Mouse (Mus musculus) hindbrain, postnatal 0 days (tissue): ENCODE measurements around the gene Cln3. TPM values are rescaled to one million over a fixed set of nuclear protein-coding genes. Genes with fewer than 3 reads are reported as not detected.

Source experiments
- ATAC-seq: fragments of 200-750 bp; cut with Nextera tagmentation; 2 replicates; pipeline ENCODE4 v1.8.0; 2017; ENCODE audit warnings: mild to moderate bottlenecking, moderate TSS enrichment, moderate library complexity
- DNase-seq: peaks from one replicate; pipeline ENCODE4 v3.0.0-alpha.2; 2015; ENCODE audit warnings: low spot score
- H3K27ac ChIP-seq: fragments of 300-500 bp; sonication (generic); 2 replicates; pipeline ENCODE4 v1.5.1; 2014; ENCODE audit warnings: mild to moderate bottlenecking
- H3K27me3 ChIP-seq: fragments of 300-500 bp; sonication (generic); 2 replicates; pipeline ENCODE4 v1.6.1; 2014; ENCODE audit warnings: low read length, mixed read lengths; ENCODE audit not compliant: insufficient read depth
- H3K36me3 ChIP-seq: fragments of 300-500 bp; sonication (generic); 2 replicates; pipeline ENCODE4 v1.6.1; 2014; ENCODE audit warnings: low read length, mixed read lengths; ENCODE audit not compliant: insufficient read depth
- H3K4me1 ChIP-seq: fragments of 300-500 bp; sonication (generic); 2 replicates; pipeline ENCODE4 v1.6.1; 2014; ENCODE audit warnings: antibody characterized with exemption, low read length, mixed read lengths; ENCODE audit not compliant: insufficient read depth
- H3K4me2 ChIP-seq: fragments of 300-500 bp; sonication (generic); 2 replicates; pipeline ENCODE4 v1.6.1; 2014; ENCODE audit warnings: low read depth, mild to moderate bottlenecking, low read length, moderate library complexity, mixed read lengths
- H3K4me3 ChIP-seq: fragments of 300-500 bp; sonication (generic); 2 replicates; pipeline ENCODE4 v1.5.1; 2014; ENCODE audit warnings: low read length
- H3K9ac ChIP-seq: fragments of 300-500 bp; sonication (generic); replicated peaks from 2 replicates; pipeline ENCODE4 v1.6.1; 2014; ENCODE audit warnings: mild to moderate bottlenecking, low read length, moderate library complexity, mixed read lengths
- H3K9me3 ChIP-seq: fragments of 300-500 bp; sonication (generic); 2 replicates; pipeline ENCODE4 v1.6.1; 2016; ENCODE audit warnings: low read length, mixed read lengths
- CTCF ChIP-seq: IDR thresholded peaks from 2 replicates; pipeline ENCODE4 v1.5.1; 2016; ENCODE audit warnings: antibody characterized with exemption, control low read depth, low read depth
- WGBS: fragments of 180-500 bp; shearing (Covaris S2); extraction: QIAGEN DNeasy Blood & Tissue Kit; methylation state at CpG from one replicate; pipeline ENCODE4 v1.1.7; 2014; 5-methylcytosine and 5-hydroxymethylcytosine counted together
- microRNA-seq, 2 experiments: library from miRNA; unstranded; fragments of <30 nt; microRNA quantifications; one replicate each; pipeline ENCODE4; 2016
- polyA plus RNA-seq: library from polyadenylated mRNA; unstranded; fragments of >200 nt; fragmentation: Nextera tagmentation; extraction: Ambion mirVana; gene quantifications from 2 replicates; pipeline ENCODE4 v1.2.1, GENCODE M21; 2015
- total RNA-seq: library from RNA; depleted of rRNA; stranded (reverse); fragments of >200 nt; gene quantifications from 2 replicates; pipeline ENCODE4 v1.2.3, GENCODE M21; 2014; rRNA removed

The Cln3 gene
- total and polyA plus RNA-seq, 2 experiments from 2014 or later: 22.3 to 27.7 TPM

DNA sequence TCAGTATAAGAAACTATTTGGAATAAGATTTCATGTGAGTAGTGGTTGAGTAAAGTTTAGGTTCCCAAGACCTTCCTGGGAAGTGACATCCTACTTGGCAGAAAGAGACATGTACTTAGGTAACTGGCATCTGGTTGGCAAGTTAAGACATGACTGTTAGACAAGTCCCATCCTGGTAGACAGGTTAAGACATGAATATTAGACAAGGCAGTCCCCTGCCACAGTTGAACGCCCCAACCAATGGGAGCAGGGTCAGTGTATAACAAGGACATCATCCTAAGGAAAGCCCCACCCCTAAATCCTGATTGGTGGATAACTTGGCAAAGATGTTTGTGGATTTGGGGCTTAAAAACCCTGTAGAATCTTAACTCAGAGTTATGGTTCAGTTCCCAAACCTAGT is 52.2 kb downstream of the Cln3 start:
- DNase-seq (no peak), ATAC-seq (no peak)
- no peak for TF ChIP-seq CTCF
- Histone ChIP-seq H3K36me3 (no peaks in the 10 kb centered on the region), H3K4me3 (no peak overlapping the region), H3K9ac (no peak overlapping the region), H3K4me1 (no peaks in the 10 kb centered on the region), H3K4me2 (no peak overlapping the region), H3K27me3 (no peaks in the 10 kb centered on the region), H3K27ac (no peak overlapping the region), H3K9me3 (no peaks in the 10 kb centered on the region)
- WGBS: 88% methylated on average over 1 of the region's 1 CpGs

DNA sequence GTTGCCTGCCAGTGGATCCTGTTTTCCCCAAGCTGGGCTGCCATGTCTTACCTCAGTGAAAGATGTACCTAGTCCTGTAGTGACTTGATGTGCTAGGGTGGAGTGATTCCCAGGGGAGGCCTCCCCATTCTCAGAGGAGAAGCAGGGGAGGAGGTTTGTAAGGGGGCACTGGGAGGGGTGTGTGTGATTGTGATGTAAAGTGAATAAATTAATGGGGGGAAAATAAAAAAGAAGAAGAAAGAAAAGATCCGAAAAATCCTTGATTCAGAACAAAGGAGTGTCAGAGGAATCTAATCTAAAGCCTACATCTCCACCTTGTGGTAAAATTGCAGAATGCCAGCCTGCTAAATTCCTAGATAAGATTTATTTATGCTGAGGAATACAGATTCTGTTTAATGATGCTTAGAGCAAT is 57.4 kb downstream of the Cln3 start:
- peak overlapping the region; percentile 43; the same call in 1 of the 2 replicates for H3K9ac ChIP-seq
- peak overlapping the region; percentile 73 for H3K27ac ChIP-seq
- no peaks in the 10 kb centered on the region for H3K27me3 ChIP-seq
- H3K4me3 ChIP-seq: no peak overlapping the region
- no peaks in the 10 kb centered on the region for H3K4me1 ChIP-seq
- WGBS: 0% methylated on average over 1 of the region's 1 CpGs
- no peak overlapping the region for H3K4me2 ChIP-seq
- H3K9me3 ChIP-seq: no peaks in the 10 kb centered on the region
- DNase-seq (peak; percentile 88), ATAC-seq (peak; percentile 74)
- no peaks in the 10 kb centered on the region for H3K36me3 ChIP-seq
- peak; percentile 80 for TF ChIP-seq CTCF

DNA sequence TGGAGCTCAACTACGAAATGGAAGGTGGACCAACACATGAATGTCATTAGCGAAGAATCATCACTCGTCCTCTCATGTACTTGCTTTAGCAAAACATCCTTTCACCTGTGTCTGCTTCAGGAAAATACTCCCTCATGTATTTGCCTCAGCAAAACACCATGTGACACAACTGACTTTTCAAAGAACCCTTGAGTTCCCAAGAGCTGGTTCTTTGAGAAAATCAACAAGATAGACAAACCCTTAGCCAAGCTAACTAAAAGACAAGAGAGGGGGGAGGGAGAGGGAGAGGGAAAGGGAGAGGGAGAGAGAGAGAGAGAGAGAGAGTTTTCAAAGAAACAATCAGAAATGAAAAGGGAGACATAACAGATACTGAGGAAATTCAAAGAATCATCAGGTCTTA is 62.3 kb downstream of the Cln3 start:
- no peak overlapping the region for H3K4me3 ChIP-seq
- H3K9ac ChIP-seq: no peak overlapping the region
- no peaks in the 10 kb centered on the region for H3K27me3 ChIP-seq
- 80% methylated on average over 3 of the region's 3 CpGs for WGBS
- DNase-seq (no peak), ATAC-seq (no peak)
- H3K27ac ChIP-seq: no peak overlapping the region
- TF ChIP-seq CTCF: no peak
- no peak overlapping the region for H3K4me2 ChIP-seq
- H3K36me3 ChIP-seq: no peaks in the 10 kb centered on the region
- no peaks in the 10 kb centered on the region for H3K9me3 ChIP-seq
- no peaks in the 10 kb centered on the region for H3K4me1 ChIP-seq

Small RNA genes lying within 50 kb of the gene (microRNA-seq; reads per million reads assigned to microRNA genes)
- 2.9 to 3.3 reads per million in 2 experiments for gene Mir7059

Other genes with a start within 250 kb of the Cln3 start
- gene Lat, start 216.2 kb downstream of the Cln3 start, total RNA-seq: 0.37 TPM in 1 of 2 replicates, not detected in the other
- 0.96 and 1.1 TPM in 2 replicates for gene Lat, start 216.2 kb downstream of the Cln3 start, polyA plus RNA-seq
- 102 and 125 TPM in 2 replicates for gene Spns1, start 208.4 kb downstream of the Cln3 start, total RNA-seq
- gene Spns1, start 208.4 kb downstream of the Cln3 start, polyA plus RNA-seq: 80.9 and 83.7 TPM in 2 replicates
- gene Nfatc2ip, start 189.1 kb downstream of the Cln3 start, total RNA-seq: 6.1 and 6.4 TPM in 2 replicates
- gene Nfatc2ip, start 189.1 kb downstream of the Cln3 start, polyA plus RNA-seq: 2.9 and 3.0 TPM in 2 replicates
- 0.16 TPM in 1 of 2 replicates, not detected in the other for gene Cd19, start 170.9 kb downstream of the Cln3 start, total RNA-seq
- gene Cd19, start 170.9 kb downstream of the Cln3 start, polyA plus RNA-seq: 0.05 TPM in 1 of 2 replicates, not detected in the other
- gene Rabep2, start 157.1 kb downstream of the Cln3 start, total RNA-seq: 22.2 and 22.5 TPM in 2 replicates
- gene Rabep2, start 157.1 kb downstream of the Cln3 start, polyA plus RNA-seq: 19.2 TPM in 2 replicates
- gene Atp2a1, start 122.7 kb downstream of the Cln3 start, total RNA-seq: 0.99 and 5.4 TPM in 2 replicates
- 0.40 and 0.68 TPM in 2 replicates for gene Atp2a1, start 122.7 kb downstream of the Cln3 start, polyA plus RNA-seq
- gene Sh2b1, start 110.4 kb downstream of the Cln3 start, total RNA-seq: 34.1 and 41.1 TPM in 2 replicates
- gene Sh2b1, start 110.4 kb downstream of the Cln3 start, polyA plus RNA-seq: 50.4 and 54.5 TPM in 2 replicates
- gene Tufm, start 98.5 kb downstream of the Cln3 start, total RNA-seq: 62.5 and 66.1 TPM in 2 replicates
- gene Tufm, start 98.5 kb downstream of the Cln3 start, polyA plus RNA-seq: 106 TPM in 2 replicates
- gene Atxn2l, start 82.4 kb downstream of the Cln3 start, total RNA-seq: 71.1 and 72.3 TPM in 2 replicates
- 45.9 and 54.0 TPM in 2 replicates for gene Atxn2l, start 82.4 kb downstream of the Cln3 start, polyA plus RNA-seq
- 112 and 118 TPM in 2 replicates for gene Eif3c, start 19.4 kb downstream of the Cln3 start, total RNA-seq
- gene Eif3c, start 19.4 kb downstream of the Cln3 start, polyA plus RNA-seq: 198 and 204 TPM in 2 replicates
- 0.25 and 6.3 TPM in 2 replicates for gene Apobr, start 875 bp downstream of the Cln3 start, total RNA-seq
- 0.47 and 0.50 TPM in 2 replicates for gene Apobr, start 875 bp downstream of the Cln3 start, polyA plus RNA-seq
- 0.94 TPM in 1 of 2 replicates, not detected in the other for gene Il27, start 9.1 kb upstream of the Cln3 start, total RNA-seq
- not detected in 2 replicates for gene Il27, start 9.1 kb upstream of the Cln3 start, polyA plus RNA-seq
- 5.9 and 6.7 TPM in 2 replicates for gene Nupr1, start 45.0 kb upstream of the Cln3 start, total RNA-seq
- 19.1 and 19.5 TPM in 2 replicates for gene Nupr1, start 45.0 kb upstream of the Cln3 start, polyA plus RNA-seq
- gene Sgf29, start 63.5 kb upstream of the Cln3 start, total RNA-seq: 35.1 and 36.3 TPM in 2 replicates
- gene Sgf29, start 63.5 kb upstream of the Cln3 start, polyA plus RNA-seq: 47.0 and 49.9 TPM in 2 replicates
- 22.1 and 34.8 TPM in 2 replicates for gene Sult1a1, start 90.6 kb upstream of the Cln3 start, total RNA-seq
- 19.4 and 22.4 TPM in 2 replicates for gene Sult1a1, start 90.6 kb upstream of the Cln3 start, polyA plus RNA-seq
- gene Bola2, start 109.6 kb upstream of the Cln3 start, total RNA-seq: 67.1 and 122 TPM in 2 replicates
- 164 and 172 TPM in 2 replicates for gene Bola2, start 109.6 kb upstream of the Cln3 start, polyA plus RNA-seq
- 17.0 and 17.6 TPM in 2 replicates for gene Slx1b, start 110.0 kb upstream of the Cln3 start, total RNA-seq
- gene Slx1b, start 110.0 kb upstream of the Cln3 start, polyA plus RNA-seq: 8.6 and 9.3 TPM in 2 replicates
- gene Coro1a, start 122.0 kb upstream of the Cln3 start, total RNA-seq: 113 and 150 TPM in 2 replicates
- gene Coro1a, start 122.0 kb upstream of the Cln3 start, polyA plus RNA-seq: 88.1 and 93.7 TPM in 2 replicates
- 109 and 132 TPM in 2 replicates for gene Mapk3, start 173.8 kb upstream of the Cln3 start, total RNA-seq
- gene Mapk3, start 173.8 kb upstream of the Cln3 start, polyA plus RNA-seq: 99.9 and 107 TPM in 2 replicates
- 0.43 and 3.4 TPM in 2 replicates for gene Gdpd3, start 180.5 kb upstream of the Cln3 start, total RNA-seq
- 0.92 and 0.99 TPM in 2 replicates for gene Gdpd3, start 180.5 kb upstream of the Cln3 start, polyA plus RNA-seq
- 163 and 240 TPM in 2 replicates for gene Ypel3, start 191.1 kb upstream of the Cln3 start, total RNA-seq
- 239 and 242 TPM in 2 replicates for gene Ypel3, start 191.1 kb upstream of the Cln3 start, polyA plus RNA-seq
- 0.16 and 2.1 TPM in 2 replicates for gene Tbx6, start 195.7 kb upstream of the Cln3 start, total RNA-seq
- 0.26 and 0.29 TPM in 2 replicates for gene Tbx6, start 195.7 kb upstream of the Cln3 start, polyA plus RNA-seq
- 126 and 199 TPM in 2 replicates for gene Ppp4c, start 206.7 kb upstream of the Cln3 start, total RNA-seq
- gene Ppp4c, start 206.7 kb upstream of the Cln3 start, polyA plus RNA-seq: 142 and 143 TPM in 2 replicates
- 40.1 and 44.8 TPM in 2 replicates for gene Fam57b, start 211.9 kb upstream of the Cln3 start, total RNA-seq
- gene Fam57b, start 211.9 kb upstream of the Cln3 start, polyA plus RNA-seq: 40.7 and 44.3 TPM in 2 replicates
- not detected in 2 replicates for gene 4930451I11Rik, start 245.8 kb upstream of the Cln3 start, total RNA-seq
- 0.54 TPM in 1 of 2 replicates, not detected in the other for gene 4930451I11Rik, start 245.8 kb upstream of the Cln3 start, polyA plus RNA-seq